Mouse (Mus musculus) stomach, embryonic 14.5 days (tissue): ENCODE results near the gene Pip5kl1. TPM values are rescaled to one million over a fixed set of nuclear protein-coding genes. Genes with fewer than 3 reads are reported as not detected.

ENCODE experiments used
- ATAC-seq: fragments of 200-750 bp; cut with Nextera tagmentation; 2 replicates; pipeline ENCODE4 v1.8.0; 2017; ENCODE audit warnings: low read depth, moderate TSS enrichment; ENCODE audit not compliant: insufficient number of reproducible peaks, insufficient read depth, low FRiP score
- H3K27ac ChIP-seq: fragments of 300-500 bp; sonication (generic); 2 replicates; pipeline ENCODE4 v1.5.1; 2014; ENCODE audit warnings: mild to moderate bottlenecking, low read length, moderate library complexity, mixed read lengths
- H3K27me3 ChIP-seq: fragments of 300-500 bp; sonication (generic); 2 replicates; pipeline ENCODE4 v1.6.1; 2014; ENCODE audit warnings: low read length, control low read depth, mixed read lengths; ENCODE audit not compliant: control insufficient read depth, insufficient read depth
- H3K36me3 ChIP-seq: fragments of 300-500 bp; sonication (generic); 2 replicates; pipeline ENCODE4 v1.6.1; 2014; ENCODE audit warnings: mild to moderate bottlenecking, control low read depth, low read length, moderate library complexity, mixed read lengths; ENCODE audit not compliant: control insufficient read depth, insufficient read depth
- H3K4me1 ChIP-seq: fragments of 300-500 bp; sonication (generic); 2 replicates; pipeline ENCODE4 v1.6.1; 2014; ENCODE audit warnings: low read length, control low read depth, mixed read lengths; ENCODE audit not compliant: control insufficient read depth, insufficient read depth
- H3K4me2 ChIP-seq: fragments of 300-500 bp; sonication (generic); replicated peaks from 2 replicates; pipeline ENCODE4 v1.6.1; 2014; ENCODE audit warnings: low read depth, low read length, control low read depth
- H3K4me3 ChIP-seq: fragments of 300-500 bp; sonication (generic); 2 replicates; pipeline ENCODE4 v1.5.1; 2014; ENCODE audit warnings: low read depth, low read length, control low read depth
- H3K9ac ChIP-seq: fragments of 300-500 bp; sonication (generic); replicated peaks from 2 replicates; pipeline ENCODE4 v1.6.1; 2014; ENCODE audit warnings: low read depth, mild to moderate bottlenecking, control low read depth, low read length, moderate library complexity, mixed read lengths
- H3K9me3 ChIP-seq: fragments of 300-500 bp; sonication (generic); 2 replicates; pipeline ENCODE4 v1.6.1; 2016; ENCODE audit warnings: low read depth, low read length, control low read depth; ENCODE audit not compliant: control insufficient read depth
- WGBS: fragments of 180-500 bp; shearing (Covaris S2); extraction: QIAGEN DNeasy Blood & Tissue Kit; methylation state at CpG from one replicate; pipeline ENCODE4 v1.1.7; 2014; 5-methylcytosine and 5-hydroxymethylcytosine counted together
- polyA plus RNA-seq: library from polyadenylated mRNA; unstranded; fragments of >200 nt; fragmentation: Nextera tagmentation; extraction: Ambion mirVana; gene quantifications from 2 replicates; pipeline ENCODE4 v1.2.1, GENCODE M21; 2014

Gene Pip5kl1
- polyA plus RNA-seq, 1 experiment from 2014 or later = 1.4 TPM

GRCm38 (mm10) chr2:32572196-32572595, 2.4 kb upstream of the Pip5kl1 start:
- no peaks in the 10 kb centered on the region for H3K9me3 ChIP-seq
- H3K4me1 ChIP-seq = peaks cover 11% of the 10 kb centered on the region; the same call in 1 of the 2 replicates
- H3K9ac ChIP-seq = no peak overlapping the region
- no peak for ATAC-seq
- no peak overlapping the region for H3K4me3 ChIP-seq
- no peak overlapping the region for H3K27ac ChIP-seq
- 92% methylated on average over 11 of the region's 11 CpGs for WGBS
- H3K27me3 ChIP-seq = no peaks in the 10 kb centered on the region
- H3K4me2 ChIP-seq = no peak overlapping the region
- H3K36me3 ChIP-seq = peaks cover 15% of the 10 kb centered on the region

GRCm38 (mm10) chr2:32574901-32575585, 446 bp downstream of the Pip5kl1 start:
- Histone ChIP-seq H3K4me3 (peak overlapping the region; percentile 33), H3K9ac (peak overlapping the region; percentile 40), H3K4me2 (peak overlapping the region; percentile 63), H3K4me1 (peaks cover 11% of the 10 kb centered on the region; the same call in 1 of the 2 replicates), H3K36me3 (no peaks in the 10 kb centered on the region), H3K27ac (no peak overlapping the region), H3K9me3 (no peaks in the 10 kb centered on the region), H3K27me3 (0 out of 2 replicates have a peak, but pooled peaks cover 4% of the 10 kb centered on the region)
- WGBS = 2% methylated on average over 26 of the region's 26 CpGs
- no peak for ATAC-seq

- ATAC-seq = no peak
- Histone ChIP-seq H3K27me3 (0 out of 2 replicates have a peak, but pooled peaks cover 4% of the 10 kb centered on the region), H3K4me2 (peak within 1 kb of the TSS; percentile 63), H3K4me3 (peak within 1 kb of the TSS; percentile 33), H3K9me3 (no peaks in the 10 kb centered on the region), H3K27ac (no peak within 1 kb of the TSS), H3K9ac (peak within 1 kb of the TSS; percentile 40), H3K36me3 (no peaks in the 10 kb centered on the region), H3K4me1 (peaks cover 11% of the 10 kb centered on the region; the same call in 1 of the 2 replicates)
- WGBS = 6% methylated on average over 28 of the region's 28 CpGs
Measured at GRCm38 (mm10) chr2:32575586-32576160, 1.1 kb downstream of the Pip5kl1 start, which contains the start of gene 9430097D07Rik. TSS of gene 9430097D07Rik (minus strand) at chr2:32575684.

GRCm38 (mm10) chr2:32576532-32576931, 1.9 kb downstream of the Pip5kl1 start:
- H3K27me3 ChIP-seq = 0 out of 2 replicates have a peak, but pooled peaks cover 4% of the 10 kb centered on the region
- no peak overlapping the region for H3K4me2 ChIP-seq
- H3K4me1 ChIP-seq = peaks cover 7% of the 10 kb centered on the region; the same call in 1 of the 2 replicates
- no peak overlapping the region for H3K4me3 ChIP-seq
- H3K36me3 ChIP-seq = no peaks in the 10 kb centered on the region
- no peaks in the 10 kb centered on the region for H3K9me3 ChIP-seq
- WGBS = 85% methylated on average over 9 of the region's 9 CpGs
- no peak for ATAC-seq
- no peak overlapping the region for H3K27ac ChIP-seq
- H3K9ac ChIP-seq = no peak overlapping the region

- no peak overlapping the region for H3K4me2 ChIP-seq
- no peak overlapping the region for H3K4me3 ChIP-seq
- peaks cover 4% of the 10 kb centered on the region; the same call in 1 of the 2 replicates for H3K4me1 ChIP-seq
- H3K9me3 ChIP-seq = no peaks in the 10 kb centered on the region
- H3K36me3 ChIP-seq = no peaks in the 10 kb centered on the region
- H3K27ac ChIP-seq = no peak overlapping the region
- no peak for ATAC-seq
- H3K27me3 ChIP-seq = 0 out of 2 replicates have a peak, but pooled peaks cover 4% of the 10 kb centered on the region
- WGBS = 36% methylated on average over 26 of the region's 30 CpGs
- no peak overlapping the region for H3K9ac ChIP-seq
Measured at GRCm38 (mm10) chr2:32578146-32579046, 3.8 kb downstream of the Pip5kl1 start.

GRCm38 (mm10) chr2:32581450-32582095, 7.0 kb downstream of the Pip5kl1 start:
- no peak overlapping the region for H3K27ac ChIP-seq
- no peak overlapping the region for H3K9ac ChIP-seq
- 37% methylated on average over 19 of the region's 19 CpGs for WGBS
- ATAC-seq = no peak
- H3K9me3 ChIP-seq = no peaks in the 10 kb centered on the region
- H3K27me3 ChIP-seq = 0 out of 2 replicates have a peak, but pooled peaks cover 4% of the 10 kb centered on the region
- peaks cover 3% of the 10 kb centered on the region; the same call in 1 of the 2 replicates for H3K4me1 ChIP-seq
- H3K36me3 ChIP-seq = no peaks in the 10 kb centered on the region
- H3K4me3 ChIP-seq = 0 out of 2 replicates have a peak overlapping the region, but pooled peaks have one; percentile 1
- peak overlapping the region; percentile 22 for H3K4me2 ChIP-seq

GRCm38 (mm10) chr2:32582830-32583799, 8.5 kb downstream of the Pip5kl1 start:
- Histone ChIP-seq H3K27ac (no peak overlapping the region), H3K4me1 (peaks cover 13% of the 10 kb centered on the region; the same call in 1 of the 2 replicates), H3K4me3 (peak overlapping the region; percentile 5; the same call in 1 of the 2 replicates), H3K9me3 (no peaks in the 10 kb centered on the region), H3K4me2 (peak overlapping the region; percentile 40), H3K36me3 (no peaks in the 10 kb centered on the region), H3K9ac (no peak overlapping the region), H3K27me3 (0 out of 2 replicates have a peak, but pooled peaks cover 4% of the 10 kb centered on the region)
- 13% methylated on average over 37 of the region's 37 CpGs for WGBS
- ATAC-seq = peak; percentile 67; the same call in 1 of the 2 replicates
